ENCODE assay signal across 8 mouse cellular contexts in the genomic region with DNA sequence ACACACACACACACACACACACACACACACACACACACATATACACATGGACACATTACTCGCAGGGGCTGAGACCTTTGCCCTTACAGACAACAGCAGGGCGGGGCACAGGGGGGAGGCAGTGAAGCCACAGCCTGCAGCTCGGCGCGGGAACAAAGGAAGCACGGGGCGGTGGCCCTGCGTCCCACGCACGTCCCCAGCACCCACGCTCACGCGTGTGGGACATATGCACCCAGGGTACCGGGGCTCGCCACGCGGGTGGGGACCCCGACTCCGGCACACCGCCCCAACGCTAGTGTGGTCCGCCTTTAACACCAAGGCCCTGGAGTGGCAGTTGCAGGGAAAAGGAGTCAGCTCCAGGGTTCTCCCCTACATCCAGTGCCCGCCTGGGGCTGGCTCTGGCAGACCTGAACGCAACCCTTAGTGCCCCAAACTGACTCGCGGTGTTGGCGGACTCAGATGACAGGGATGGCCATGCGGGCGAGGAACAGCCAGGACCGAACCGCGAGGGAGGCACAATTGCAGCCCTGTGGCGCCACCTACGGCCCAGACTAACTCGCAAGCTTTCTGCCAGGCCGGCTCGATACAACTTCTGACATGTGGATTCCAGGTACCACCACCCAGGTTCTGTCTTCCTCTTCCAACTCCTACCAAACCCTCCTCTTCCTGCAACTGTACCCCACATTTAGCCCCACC.
DNase-seq lines count a peak whose midpoint lies in the region; ATAC-seq and TF ChIP-seq lines count a peak whose summit lies in the region.

No protein-coding gene starts in this region.

- H3K27me3 ChIP-seq in G1E (ENCODE audit: insufficient read depth, low read length), result peaks cover 31% of the 10 kb centered on the region
- H3K27me3 ChIP-seq in hindbrain, embryonic 11.5 days (ENCODE audit: control insufficient read depth, insufficient read depth, low read length), result no peaks in the 10 kb centered on the region
- no peaks in the 10 kb centered on the region for H3K27me3 ChIP-seq in lung, embryonic 16.5 days (ENCODE audit: control insufficient read depth, insufficient read depth, low read depth, low read length)

- peak; percentile 44 for DNase-seq in G1E (ENCODE audit: low spot score)
- peak; percentile 89 to 90 for DNase-seq in cerebellum, adult 18-20 months
- peak; percentile 40 to 90 for DNase-seq in frontal cortex, adult 2 months (ENCODE audit: extremely low spot score in 1 of 2, low spot score in 1 of 2)
- peak; percentile 89 for DNase-seq in hindbrain, embryonic 11.5 days (ENCODE audit: low spot score)
- DNase-seq in layer of hippocampus, adult 9-11 months, result peak; percentile 66
- DNase-seq in ovary, postnatal 10 days (ENCODE audit: low spot score), result peak; percentile 72
- peak; percentile 82 for DNase-seq in thymus, postnatal 0 days (ENCODE audit: low spot score)

- H3K27ac ChIP-seq in hindbrain, embryonic 11.5 days (ENCODE audit: low read depth, low read length), result no peak overlapping the region
- H3K27ac ChIP-seq in lung, embryonic 16.5 days (ENCODE audit: low read length), result no peak overlapping the region

- TF ChIP-seq CTCF in G1E (IDR thresholded peaks at IDR 0.05; ENCODE audit: low read depth, low read length), result no peak

- ATAC-seq in G1E (ENCODE audit: extremely low read depth, insufficient number of reproducible peaks, low FRiP score, poor library complexity, severe bottlenecking), result no peak
- peak; percentile 70 for ATAC-seq in hindbrain, embryonic 11.5 days (ENCODE audit: low FRiP score)
- ATAC-seq in lung, embryonic 16.5 days (ENCODE audit: low read depth), result peak; percentile 76

- H3K36me3 ChIP-seq in G1E (replicated peaks), result no peaks in the 10 kb centered on the region
- no peaks in the 10 kb centered on the region for H3K36me3 ChIP-seq in hindbrain, embryonic 11.5 days (ENCODE audit: control insufficient read depth, insufficient read depth, low read length)
- no peaks in the 10 kb centered on the region for H3K36me3 ChIP-seq in lung, embryonic 16.5 days (ENCODE audit: control insufficient read depth, insufficient read depth, low read length)

- peak overlapping the region; percentile 59; the same call in 1 of the 2 replicates for H3K4me3 ChIP-seq in G1E (ENCODE audit: low read depth, low read length)
- H3K4me3 ChIP-seq in hindbrain, embryonic 11.5 days (ENCODE audit: low read depth, low read length), result peak overlapping the region; percentile 34
- peak overlapping the region; percentile 52 for H3K4me3 ChIP-seq in lung, embryonic 16.5 days (ENCODE audit: low read length)

- H3K4me1 ChIP-seq in G1E (ENCODE audit: insufficient read depth, low read depth, low read length), result peaks cover 11% of the 10 kb centered on the region
- no peaks in the 10 kb centered on the region; the same call in 1 of the 2 replicates for H3K4me1 ChIP-seq in hindbrain, embryonic 11.5 days (replicated peaks; ENCODE audit: control insufficient read depth, insufficient read depth, low read length)
- H3K4me1 ChIP-seq in lung, embryonic 16.5 days (replicated peaks; ENCODE audit: control insufficient read depth, insufficient read depth, low read length), result peaks cover 3% of the 10 kb centered on the region; the same call in 1 of the 2 replicates

- WGBS in hindbrain, embryonic 11.5 days, result 10% methylated on average over 37 of the region's 37 CpGs
- WGBS in lung, embryonic 16.5 days, result 19% methylated on average over 37 of the region's 37 CpGs

- H3K9ac ChIP-seq in hindbrain, embryonic 11.5 days (ENCODE audit: low read depth, low read length), result peak overlapping the region; percentile 65
- H3K9ac ChIP-seq in lung, embryonic 16.5 days (ENCODE audit: low read length), result peak overlapping the region; percentile 68

- H3K9me3 ChIP-seq in G1E (replicated peaks), result peaks cover 3% of the 10 kb centered on the region; the same call in 1 of the 2 replicates
- H3K9me3 ChIP-seq in hindbrain, embryonic 11.5 days (ENCODE audit: control insufficient read depth, low read length), result no peaks in the 10 kb centered on the region
- no peaks in the 10 kb centered on the region for H3K9me3 ChIP-seq in lung, embryonic 16.5 days (ENCODE audit: control insufficient read depth, low read length)

- H3K4me2 ChIP-seq in hindbrain, embryonic 11.5 days (replicated peaks; ENCODE audit: low read depth, low read length), result peak overlapping the region; percentile 83
- H3K4me2 ChIP-seq in lung, embryonic 16.5 days (ENCODE audit: low read depth, low read length), result peak overlapping the region; percentile 97
